Mouse (Mus musculus): ENCODE results near the gene Cdc42ep1.

The Cdc42ep1 gene

DNA sequence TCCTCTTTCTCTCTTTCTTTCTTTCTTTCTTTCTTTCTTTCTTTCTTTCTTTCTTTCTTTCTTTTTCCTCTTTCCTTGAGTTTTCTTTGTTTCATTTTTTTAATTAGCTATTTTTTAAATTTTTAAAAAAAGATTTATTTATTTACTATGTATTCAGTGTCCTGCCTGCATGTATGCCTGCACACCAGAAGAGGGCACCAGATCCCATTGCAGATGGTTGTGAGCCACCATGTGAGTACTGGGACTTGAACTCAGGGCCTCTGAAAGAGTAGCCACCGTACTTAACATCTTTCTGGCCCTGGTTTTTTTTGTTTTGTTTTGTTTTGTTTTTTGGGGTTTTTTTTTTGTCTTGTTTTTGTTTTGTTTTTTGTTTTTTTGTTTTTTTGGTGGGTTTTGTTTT is 12.8 kb upstream of the Cdc42ep1 start:
- in situ Hi-C loops (cut with MboI, MseI): no loop called here

GRCm38 (mm10) chr15:78830742-78831719 is 11.4 kb upstream of the Cdc42ep1 start:
- in situ Hi-C loops (cut with MboI, MseI): no loop called here

DNA sequence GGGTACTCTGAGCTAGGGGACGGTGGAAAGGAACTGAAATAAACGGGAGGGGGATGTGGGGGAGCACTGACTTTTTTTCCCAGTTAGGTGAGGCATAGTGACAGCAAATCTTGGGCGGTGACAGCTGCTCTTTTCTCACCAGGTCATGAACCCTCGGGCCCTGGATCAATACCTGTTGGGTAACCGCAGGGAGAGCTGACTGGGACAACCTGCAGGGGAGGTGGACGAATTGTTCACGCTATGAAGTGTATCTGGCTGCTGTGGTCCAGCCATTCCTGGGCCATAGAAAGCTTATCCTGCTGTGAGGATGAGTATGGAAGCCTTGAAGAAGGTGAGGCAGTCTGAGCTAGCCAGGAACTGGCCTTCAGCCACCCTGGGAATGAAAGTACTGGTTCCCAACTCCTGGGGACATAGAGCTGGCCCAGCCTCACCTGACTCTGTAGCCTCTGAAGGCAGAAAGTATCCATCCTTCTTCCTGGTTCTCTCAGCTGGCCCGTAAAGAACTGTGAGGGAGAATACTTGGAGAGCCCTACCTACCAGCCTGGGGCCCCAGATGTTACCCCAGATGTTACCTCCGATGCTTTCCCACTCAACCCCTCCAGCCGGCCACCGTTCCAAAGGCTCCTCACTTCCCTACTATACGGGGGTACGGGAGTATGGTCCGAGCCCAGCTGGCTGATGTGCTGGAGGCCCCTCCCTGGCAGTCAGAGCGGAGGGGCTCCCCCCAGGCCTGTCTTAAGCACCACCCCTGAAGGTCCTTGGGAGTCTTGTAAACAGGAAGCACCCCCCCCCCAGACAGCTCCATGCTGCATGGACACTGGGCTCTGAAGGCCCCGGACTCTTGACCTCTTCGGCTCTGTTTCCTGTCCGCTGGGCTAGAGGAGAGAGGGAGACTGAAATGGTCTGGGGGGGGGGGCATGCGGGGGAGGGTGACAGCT is 10.4 kb upstream of the Cdc42ep1 start:
- in situ Hi-C loops (cut with MboI, MseI): no loop called here

GRCm38 (mm10) chr15:78832701-78833123 is 9.7 kb upstream of the Cdc42ep1 start:
- in situ Hi-C loops (cut with MboI, MseI): no loop called here

DNA sequence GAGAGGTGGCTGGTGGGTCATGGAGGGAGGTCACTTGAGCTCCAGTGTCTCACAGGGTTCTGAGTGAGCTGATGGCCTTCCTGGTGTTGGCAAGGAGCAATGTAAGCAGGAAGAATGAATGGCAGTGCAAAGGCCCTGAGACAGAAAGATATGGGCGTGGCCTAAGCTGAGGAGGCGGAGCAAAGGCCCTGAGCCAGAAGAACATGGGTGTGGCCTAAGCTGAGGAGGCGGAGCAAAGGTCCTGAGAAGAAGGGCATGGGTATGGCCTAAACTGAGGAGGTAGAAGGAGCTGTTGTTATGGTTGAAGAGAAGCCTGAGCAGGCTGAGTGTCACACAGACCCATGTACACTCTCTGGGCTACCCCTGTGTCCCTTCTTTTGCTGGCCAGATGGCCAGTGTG is 8.8 kb upstream of the Cdc42ep1 start:
- in situ Hi-C loops (cut with MboI, MseI): no loop called here

DNA sequence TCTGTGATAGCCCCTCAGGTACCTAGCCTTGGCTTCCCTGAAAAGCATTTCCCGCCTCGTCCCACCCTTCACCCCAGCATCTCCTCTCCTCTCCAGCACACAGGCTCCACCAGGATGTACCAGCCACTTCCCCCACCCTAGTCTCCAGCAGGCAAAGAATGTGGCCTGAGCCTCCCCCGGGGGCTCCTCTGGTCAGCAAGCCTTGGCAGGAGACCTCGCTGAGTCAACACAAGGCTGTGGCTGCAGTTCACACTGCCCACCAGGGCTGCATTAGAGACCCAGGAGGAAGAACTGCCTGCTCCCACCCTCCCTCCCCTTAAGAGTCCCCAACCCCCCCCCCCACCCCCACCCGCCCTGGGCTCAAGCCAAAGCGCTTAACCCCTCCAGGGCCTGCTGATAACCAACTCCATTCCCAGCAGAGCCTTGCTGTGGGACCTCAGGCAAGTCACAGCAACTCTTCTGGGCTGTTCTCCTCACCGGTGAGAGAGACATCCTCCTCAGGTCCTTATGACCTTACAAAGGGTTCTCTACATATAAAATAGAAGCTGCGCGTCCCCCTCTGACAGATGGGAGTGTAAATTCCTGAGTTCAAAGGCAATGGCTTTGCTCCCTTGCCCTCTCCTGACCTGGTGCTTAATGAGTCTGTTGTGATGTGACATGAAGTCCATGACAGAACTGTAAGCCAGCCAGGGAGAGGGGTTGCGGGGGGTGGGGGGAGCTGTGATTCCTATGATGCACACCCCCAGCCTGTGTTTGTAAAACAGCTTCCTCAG is 8.0 kb upstream of the Cdc42ep1 start:
- in situ Hi-C loops (cut with MboI, MseI): no loop called here

- in situ Hi-C loops (cut with MboI, MseI): no loop called here
Observed at GRCm38 (mm10) chr15:78835200-78836085, 7.0 kb upstream of the Cdc42ep1 start.

- in situ Hi-C loops (cut with MboI, MseI): no loop called here
Observed at GRCm38 (mm10) chr15:78836086-78836621, 6.3 kb upstream of the Cdc42ep1 start.

- in situ Hi-C loops (cut with MboI, MseI): no loop called here
Observed at GRCm38 (mm10) chr15:78839744-78840143, 2.7 kb upstream of the Cdc42ep1 start.

- in situ Hi-C loops (cut with MboI, MseI): no loop called here
Observed at GRCm38 (mm10) chr15:78840241-78840640, 2.2 kb upstream of the Cdc42ep1 start.

- in situ Hi-C loops (cut with MboI, MseI): no loop called here
Observed at GRCm38 (mm10) chr15:78840751-78841150, 1.7 kb upstream of the Cdc42ep1 start.

DNA sequence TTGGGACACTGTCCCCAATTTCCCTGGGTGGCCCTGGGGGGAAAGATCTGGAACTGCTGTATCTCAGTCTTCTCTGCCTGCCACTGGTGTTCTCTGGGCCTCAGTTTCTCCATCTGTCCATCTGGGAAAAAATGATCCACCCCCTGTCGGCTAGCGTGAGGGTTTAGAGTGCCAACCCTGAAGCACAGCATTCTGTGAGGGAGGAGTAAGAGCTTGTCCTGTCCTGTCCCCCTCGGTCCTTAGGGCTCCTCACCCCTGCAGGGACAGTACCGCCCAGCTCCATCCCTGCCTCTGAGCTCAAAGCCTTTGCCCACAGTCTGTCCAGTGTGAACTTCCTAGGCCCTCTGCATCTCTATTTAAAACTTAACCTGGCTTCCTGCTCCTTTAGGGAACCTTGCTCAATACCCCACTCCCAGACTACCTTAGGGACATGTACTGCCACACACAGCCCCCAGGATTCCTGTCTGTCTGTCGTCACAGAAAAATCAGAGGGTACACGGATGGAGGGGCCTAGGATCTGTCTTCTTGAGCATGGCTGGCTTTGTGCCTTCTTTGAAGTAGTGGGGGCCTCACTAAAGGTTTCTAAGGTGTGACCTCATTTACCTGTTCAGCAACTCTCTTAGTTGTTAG is 1.1 kb upstream of the Cdc42ep1 start:
- in situ Hi-C loops (cut with MboI, MseI): no loop called here

DNA sequence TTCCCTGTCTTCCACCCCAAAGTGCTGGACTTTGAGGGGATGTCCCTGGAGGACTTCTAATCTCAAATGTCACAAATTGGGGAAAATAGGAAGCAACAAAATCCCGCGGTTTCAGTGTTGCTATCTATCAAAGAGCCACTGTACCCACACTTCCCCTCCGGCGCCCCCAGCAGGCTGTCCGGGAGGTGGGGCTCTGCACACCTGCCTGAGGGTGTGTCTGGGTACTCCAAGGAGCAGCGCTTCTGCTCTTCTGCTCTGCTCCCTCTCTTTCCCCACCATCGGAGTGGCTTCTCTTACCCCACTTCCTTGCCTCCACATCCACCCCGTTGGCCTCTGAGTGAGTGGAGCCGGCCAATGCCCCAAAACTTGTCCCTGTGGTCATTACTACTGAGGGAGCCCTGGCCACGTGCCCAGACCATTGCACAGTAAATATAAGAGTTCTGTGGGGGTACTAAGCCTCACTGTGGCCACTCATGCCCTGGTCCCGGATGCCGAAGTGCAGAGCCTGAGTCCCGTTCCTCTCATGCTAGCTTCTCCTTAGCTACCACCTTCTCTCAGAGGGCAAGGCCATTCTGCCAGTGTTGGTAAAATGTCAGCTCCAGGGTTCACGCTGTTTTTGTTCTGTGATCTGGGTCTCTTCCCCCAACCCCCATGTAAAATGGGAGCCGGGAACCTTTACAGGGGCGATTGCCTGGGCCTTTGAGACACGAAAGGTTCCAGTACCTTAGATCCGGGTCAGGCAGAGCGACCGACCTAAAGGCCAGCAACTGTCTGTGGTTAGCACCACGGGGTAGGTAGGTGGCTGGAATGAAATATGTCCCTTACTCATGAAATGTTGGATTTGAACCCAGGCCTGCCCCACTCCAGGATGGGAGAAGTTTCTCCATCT is 1.4 kb downstream of the Cdc42ep1 start:
- in situ Hi-C loops (cut with MboI, MseI): no loop called here

DNA sequence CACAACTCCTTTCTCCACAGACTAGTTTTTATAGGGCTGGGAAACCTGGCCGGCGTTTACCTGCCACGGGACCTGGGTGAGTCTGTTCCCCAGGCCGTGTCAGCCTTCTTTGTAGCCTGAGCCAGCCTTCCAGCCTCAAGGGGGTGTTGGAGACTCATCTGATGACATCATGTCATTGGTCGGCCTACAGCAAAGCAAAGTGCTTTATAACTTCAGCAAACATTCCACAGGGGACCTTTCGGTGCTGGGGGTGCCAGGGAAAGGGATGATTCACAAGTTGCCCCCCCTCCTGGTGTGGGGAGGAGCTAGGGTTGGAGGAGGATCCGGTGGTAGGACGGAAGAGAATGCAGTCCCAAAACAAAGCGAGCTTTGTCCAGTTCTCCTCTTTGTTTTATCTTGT is 2.4 kb downstream of the Cdc42ep1 start:
- in situ Hi-C loops (cut with MboI, MseI): loop anchor here (5.0 kb wide), 1 partner anchor 222 kb away; no protein-coding TSS in a partner anchor

DNA sequence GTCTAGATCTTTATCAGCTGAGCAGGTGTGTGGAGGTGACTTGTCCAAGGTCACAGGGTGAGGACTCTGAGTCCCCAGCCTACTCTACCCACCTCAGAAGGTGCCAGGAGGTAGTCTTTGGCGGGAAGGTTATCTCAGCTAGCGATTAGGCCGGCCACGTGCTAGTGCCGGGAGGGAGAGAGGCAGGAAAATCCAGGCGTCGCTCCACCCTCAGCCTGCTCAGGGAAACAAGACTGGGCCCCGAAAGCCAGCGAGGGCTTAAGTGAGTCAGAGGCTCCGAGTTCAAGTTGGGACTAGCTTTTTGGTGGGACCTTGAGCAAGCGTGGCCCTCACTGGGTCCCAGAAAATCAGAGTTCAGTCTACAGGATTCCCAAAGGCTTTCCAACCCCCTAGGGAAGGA is 2.9 kb downstream of the Cdc42ep1 start:
- in situ Hi-C loops (cut with MboI, MseI): loop anchor here (5.0 kb wide), 1 partner anchor 223 kb away; no protein-coding TSS in a partner anchor

- in situ Hi-C loops (cut with MboI, MseI): loop anchor here (5.0 kb wide), 1 partner anchor 224 kb away; no protein-coding TSS in a partner anchor
Observed at GRCm38 (mm10) chr15:78845867-78846266, 3.4 kb downstream of the Cdc42ep1 start.

- in situ Hi-C loops (cut with MboI, MseI): loop anchor here (5.0 kb wide), 1 partner anchor 224 kb away; no protein-coding TSS in a partner anchor
Observed at GRCm38 (mm10) chr15:78846352-78846751, 3.9 kb downstream of the Cdc42ep1 start.

DNA sequence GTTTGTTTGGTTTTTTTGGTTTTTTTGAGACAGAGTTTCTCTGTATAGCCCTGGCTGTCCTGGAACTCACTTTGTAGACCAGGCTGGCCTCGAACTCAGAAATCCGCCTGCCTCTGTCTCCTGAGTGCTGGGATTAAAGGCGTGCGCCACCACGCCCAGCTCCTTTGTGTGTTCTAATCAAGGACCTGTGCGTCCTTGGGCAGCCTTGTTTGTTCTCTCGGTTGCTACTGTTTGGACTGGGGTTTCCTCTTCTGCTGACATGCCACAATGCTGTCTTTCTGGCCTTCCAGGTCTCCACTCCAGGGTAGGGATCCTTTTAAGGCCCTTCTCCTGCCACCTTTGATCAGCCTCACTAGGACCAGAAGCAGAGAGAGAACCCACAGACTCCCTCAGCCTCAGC is 4.4 kb downstream of the Cdc42ep1 start:
- in situ Hi-C loops (cut with MboI, MseI): loop anchor here (5.0 kb wide), 1 partner anchor 225 kb away; no protein-coding TSS in a partner anchor

Measured in regulatory T cell (primary cell).